Mouse (Mus musculus) heart, postnatal 25 days (tissue): ENCODE results near the gene Ngfr. TPM values are rescaled to one million over a fixed set of nuclear protein-coding genes. Genes with fewer than 3 reads are reported as not detected.

Source experiments
- DNase-seq: peaks from one replicate; pipeline ENCODE4 v3.0.0; 2022; ENCODE audit warnings: low spot score
- intact Hi-C: fragments of 180-260 bp; cut with DNase I; formaldehyde crosslinking; loops from one replicate; pipeline ENCODE4 v1.15.1; 2025
- total RNA-seq, 2 experiments: library from RNA; stranded (reverse); gene quantifications; 2 replicates each; pipeline ENCODE4 v1.2.3; 2021

Ngfr gene
- total RNA-seq, 2 experiments from 2014 or later: 0.44 to 0.70 TPM

- DNase-seq: no peak
- intact Hi-C loops: loop anchor here (1.0 to 5.0 kb wide), 3 partner anchors 54 to 220 kb away; no protein-coding TSS in a partner anchor
Observed at GRCm38 (mm10) chr11:95532353-95533072, 55.0 kb downstream of the Ngfr start.

- no peak for DNase-seq
- intact Hi-C loops: no loop called here
Observed at GRCm38 (mm10) chr11:95528231-95528630, 59.3 kb downstream of the Ngfr start.

- intact Hi-C loops: no loop called here
- no peak for DNase-seq
Observed at GRCm38 (mm10) chr11:95527307-95527706, 60.2 kb downstream of the Ngfr start.

- DNase-seq: peak; percentile 48
- intact Hi-C loops: loop anchor here (2.0 kb wide), 4 partner anchors 139 to 405 kb away; no protein-coding TSS in a partner anchor
Observed at GRCm38 (mm10) chr11:95521563-95521962, 66.0 kb downstream of the Ngfr start.

- intact Hi-C loops: loop anchor here (1.0 to 2.0 kb wide), 5 partner anchors 122 to 404 kb away; no protein-coding TSS in a partner anchor
- DNase-seq: peak; percentile 71
Observed at GRCm38 (mm10) chr11:95520456-95521072, 67.0 kb downstream of the Ngfr start.

- DNase-seq: no peak
- intact Hi-C loops: loop anchor here (1.0 to 2.0 kb wide), 5 partner anchors 122 to 403 kb away; no protein-coding TSS in a partner anchor
Observed at GRCm38 (mm10) chr11:95519996-95520395, 67.5 kb downstream of the Ngfr start.

- DNase-seq: no peak
- intact Hi-C loops: no loop called here
Observed at GRCm38 (mm10) chr11:95519299-95519698, 68.2 kb downstream of the Ngfr start.

Other genes with a start within 250 kb of the Ngfr start
- gene Slc35b1, start 203.0 kb downstream of the Ngfr start, total RNA-seq: 10 to 100 TPM; 36.6 to 43.4 TPM
- gene Spop, start 173.7 kb downstream of the Ngfr start, total RNA-seq: 100 to 1,000 TPM; 180 to 195 TPM
- gene Nxph3, start 73.2 kb downstream of the Ngfr start, total RNA-seq: under 1 TPM; 0.62 to 0.64 TPM
- gene Phb, start 79.2 kb upstream of the Ngfr start, total RNA-seq: 100 to 1,000 TPM; 384 to 423 TPM
- 10 to 100 TPM; 48.2 to 49.2 TPM for gene Zfp652, start 124.9 kb upstream of the Ngfr start, total RNA-seq
- under 1 TPM; 0.34 to 0.47 TPM for gene B130006D01Rik, start 135.9 kb upstream of the Ngfr start, total RNA-seq
- 100 to 1,000 TPM; 174 to 181 TPM for gene Phospho1, start 236.8 kb upstream of the Ngfr start, total RNA-seq
- 10 to 100 TPM; 20.6 to 21.9 TPM for gene Gngt2, start 249.5 kb upstream of the Ngfr start, total RNA-seq